Mouse (Mus musculus): Measurements from ENCODE around the gene Vps26c. TPM values are rescaled to one million over a fixed set of nuclear protein-coding genes. Genes with fewer than 3 reads are reported as not detected.
"Not testable (repeated sequence)": the region's sequence is repeated elsewhere in the genome, so short reads cannot be mapped to it uniquely, and the experiment has no call there.

The Vps26c gene
- polyA plus RNA-seq, 1 experiment from 2014 or later = 47.4 TPM

GRCm38 (mm10) chr16:94489326-94489725 is 37.3 kb downstream of the Vps26c start:
- no peak overlapping the region for H3K27ac ChIP-seq (ENCODE audit: low read depth, low read length)
- H3K4me3 ChIP-seq (ENCODE audit: low read depth, low read length) = no peak overlapping the region
- no peaks in the 10 kb centered on the region for H3K4me1 ChIP-seq (ENCODE audit: control insufficient read depth, insufficient read depth, low read length)
- H3K9me3 ChIP-seq (replicated peaks; ENCODE audit: control insufficient read depth, low read length) = no peaks in the 10 kb centered on the region
- no peak for ATAC-seq (replicated peaks; ENCODE audit: insufficient number of reproducible peaks, low FRiP score, low TSS enrichment)
- H3K4me2 ChIP-seq = no peak overlapping the region
- H3K9ac ChIP-seq (ENCODE audit: low read depth, low read length) = no peak overlapping the region
- H3K27me3 ChIP-seq (ENCODE audit: control insufficient read depth, insufficient read depth, low read length) = no peaks in the 10 kb centered on the region
- 92% methylated on average over 5 of the region's 5 CpGs for WGBS (ENCODE audit: insufficient replicate concordance)
- H3K36me3 ChIP-seq (ENCODE audit: control insufficient read depth, insufficient read depth, low read length) = no peaks in the 10 kb centered on the region

- no peak overlapping the region for H3K4me3 ChIP-seq (ENCODE audit: low read depth, low read length)
- no peak overlapping the region for H3K9ac ChIP-seq (ENCODE audit: low read depth, low read length)
- H3K9me3 ChIP-seq (replicated peaks; ENCODE audit: control insufficient read depth, low read length) = no peaks in the 10 kb centered on the region
- H3K27me3 ChIP-seq (ENCODE audit: control insufficient read depth, insufficient read depth, low read length) = no peaks in the 10 kb centered on the region
- no peak overlapping the region for H3K4me2 ChIP-seq
- 72% methylated on average over 5 of the region's 5 CpGs for WGBS (ENCODE audit: insufficient replicate concordance)
- ATAC-seq (replicated peaks; ENCODE audit: insufficient number of reproducible peaks, low FRiP score, low TSS enrichment) = no peak
- H3K4me1 ChIP-seq (ENCODE audit: control insufficient read depth, insufficient read depth, low read length) = no peaks in the 10 kb centered on the region
- H3K36me3 ChIP-seq (ENCODE audit: control insufficient read depth, insufficient read depth, low read length) = no peaks in the 10 kb centered on the region
- H3K27ac ChIP-seq (ENCODE audit: low read depth, low read length) = no peak overlapping the region
Measured at GRCm38 (mm10) chr16:94487341-94487740, 39.3 kb downstream of the Vps26c start.

- Histone ChIP-seq H3K36me3 (ENCODE audit: control insufficient read depth, insufficient read depth, low read length) (no peaks in the 10 kb centered on the region), H3K4me2 (no peak overlapping the region), H3K27ac (ENCODE audit: low read depth, low read length) (no peak overlapping the region), H3K9ac (ENCODE audit: low read depth, low read length) (no peak overlapping the region), H3K4me1 (ENCODE audit: control insufficient read depth, insufficient read depth, low read length) (no peaks in the 10 kb centered on the region), H3K4me3 (ENCODE audit: low read depth, low read length) (no peak overlapping the region), H3K9me3 (replicated peaks; ENCODE audit: control insufficient read depth, low read length) (no peaks in the 10 kb centered on the region), H3K27me3 (ENCODE audit: control insufficient read depth, insufficient read depth, low read length) (no peaks in the 10 kb centered on the region)
- WGBS (ENCODE audit: insufficient replicate concordance) = 72% methylated on average over 11 of the region's 11 CpGs
- ATAC-seq (replicated peaks; ENCODE audit: insufficient number of reproducible peaks, low FRiP score, low TSS enrichment) = no peak
Measured at GRCm38 (mm10) chr16:94484752-94485535, 41.7 kb downstream of the Vps26c start.

- no peak for ATAC-seq (replicated peaks; ENCODE audit: insufficient number of reproducible peaks, low FRiP score, low TSS enrichment)
- Histone ChIP-seq H3K27ac (ENCODE audit: low read depth, low read length) (no peak overlapping the region), H3K9ac (ENCODE audit: low read depth, low read length) (no peak overlapping the region), H3K4me1 (ENCODE audit: control insufficient read depth, insufficient read depth, low read length) (no peaks in the 10 kb centered on the region), H3K9me3 (replicated peaks; ENCODE audit: control insufficient read depth, low read length) (no peaks in the 10 kb centered on the region), H3K36me3 (ENCODE audit: control insufficient read depth, insufficient read depth, low read length) (peaks cover 25% of the 10 kb centered on the region), H3K4me2 (no peak overlapping the region), H3K27me3 (ENCODE audit: control insufficient read depth, insufficient read depth, low read length) (no peaks in the 10 kb centered on the region), H3K4me3 (ENCODE audit: low read depth, low read length) (no peak overlapping the region)
- WGBS (ENCODE audit: insufficient replicate concordance) = 85% methylated on average over 11 of the region's 11 CpGs
Measured at GRCm38 (mm10) chr16:94473086-94473822, 53.4 kb downstream of the Vps26c start.

GRCm38 (mm10) chr16:94472515-94472951 is 54.1 kb downstream of the Vps26c start:
- WGBS (ENCODE audit: insufficient replicate concordance) = 66% methylated on average over 8 of the region's 8 CpGs
- Histone ChIP-seq H3K9ac (ENCODE audit: low read depth, low read length) (no peak overlapping the region), H3K4me1 (ENCODE audit: control insufficient read depth, insufficient read depth, low read length) (no peaks in the 10 kb centered on the region), H3K9me3 (replicated peaks; ENCODE audit: control insufficient read depth, low read length) (no peaks in the 10 kb centered on the region), H3K4me2 (no peak overlapping the region), H3K27ac (ENCODE audit: low read depth, low read length) (no peak overlapping the region), H3K36me3 (ENCODE audit: control insufficient read depth, insufficient read depth, low read length) (peaks cover 31% of the 10 kb centered on the region), H3K4me3 (ENCODE audit: low read depth, low read length) (no peak overlapping the region), H3K27me3 (ENCODE audit: control insufficient read depth, insufficient read depth, low read length) (no peaks in the 10 kb centered on the region)
- ATAC-seq (replicated peaks; ENCODE audit: insufficient number of reproducible peaks, low FRiP score, low TSS enrichment) = no peak

- Histone ChIP-seq H3K36me3 (ENCODE audit: control insufficient read depth, insufficient read depth, low read length) (peaks cover 55% of the 10 kb centered on the region), H3K4me2 (no peak overlapping the region), H3K4me1 (ENCODE audit: control insufficient read depth, insufficient read depth, low read length) (no peaks in the 10 kb centered on the region), H3K4me3 (ENCODE audit: low read depth, low read length) (no peak overlapping the region), H3K9me3 (replicated peaks; ENCODE audit: control insufficient read depth, low read length) (no peaks in the 10 kb centered on the region), H3K27me3 (ENCODE audit: control insufficient read depth, insufficient read depth, low read length) (no peaks in the 10 kb centered on the region), H3K27ac (ENCODE audit: low read depth, low read length) (no peak overlapping the region), H3K9ac (ENCODE audit: low read depth, low read length) (no peak overlapping the region)
- 91% methylated on average over 2 of the region's 2 CpGs for WGBS (ENCODE audit: insufficient replicate concordance)
- no peak for ATAC-seq (replicated peaks; ENCODE audit: insufficient number of reproducible peaks, low FRiP score, low TSS enrichment)
Measured at GRCm38 (mm10) chr16:94468391-94468790, 58.2 kb downstream of the Vps26c start.

GRCm38 (mm10) chr16:94467337-94468055 is 59.1 kb downstream of the Vps26c start:
- H3K9ac ChIP-seq (ENCODE audit: low read depth, low read length) = no peak overlapping the region
- no peak overlapping the region for H3K4me3 ChIP-seq (ENCODE audit: low read depth, low read length)
- peaks cover 56% of the 10 kb centered on the region for H3K36me3 ChIP-seq (ENCODE audit: control insufficient read depth, insufficient read depth, low read length)
- no peaks in the 10 kb centered on the region for H3K9me3 ChIP-seq (replicated peaks; ENCODE audit: control insufficient read depth, low read length)
- no peaks in the 10 kb centered on the region for H3K27me3 ChIP-seq (ENCODE audit: control insufficient read depth, insufficient read depth, low read length)
- no peak for ATAC-seq (replicated peaks; ENCODE audit: insufficient number of reproducible peaks, low FRiP score, low TSS enrichment)
- no peak overlapping the region for H3K27ac ChIP-seq (ENCODE audit: low read depth, low read length)
- 87% methylated on average over 11 of the region's 11 CpGs for WGBS (ENCODE audit: insufficient replicate concordance)
- H3K4me1 ChIP-seq (ENCODE audit: control insufficient read depth, insufficient read depth, low read length) = no peaks in the 10 kb centered on the region
- H3K4me2 ChIP-seq = no peak overlapping the region

- peaks cover 61% of the 10 kb centered on the region for H3K36me3 ChIP-seq (ENCODE audit: control insufficient read depth, insufficient read depth, low read length)
- not testable (repeated sequence) for H3K27me3 ChIP-seq (ENCODE audit: control insufficient read depth, insufficient read depth, low read length); H3K9ac ChIP-seq (ENCODE audit: low read depth, low read length); H3K4me3 ChIP-seq (ENCODE audit: low read depth, low read length); ATAC-seq (replicated peaks; ENCODE audit: insufficient number of reproducible peaks, low FRiP score, low TSS enrichment); H3K4me1 ChIP-seq (ENCODE audit: control insufficient read depth, insufficient read depth, low read length); H3K27ac ChIP-seq (ENCODE audit: low read depth, low read length); H3K9me3 ChIP-seq (replicated peaks; ENCODE audit: control insufficient read depth, low read length); H3K4me2 ChIP-seq
- WGBS (ENCODE audit: insufficient replicate concordance) = 92% methylated on average over 7 of the region's 7 CpGs
Measured at GRCm38 (mm10) chr16:94466317-94466716, 60.3 kb downstream of the Vps26c start.
